Mouse (Mus musculus) left cerebral cortex, adult 8-10 months (tissue): ENCODE measurements around the gene Pp2d1. TPM values are rescaled to one million over a fixed set of nuclear protein-coding genes. Genes with fewer than 3 reads are reported as not detected.
A peak's percentile ranks its signal among the peaks of the same experiment; 100 is the strongest.

Experiments used
- DNase-seq, 2 experiments: peaks; one replicate each; pipeline ENCODE4 v3.0.0; 2022; ENCODE audit warnings: low spot score in 2 of 2
- total RNA-seq, 4 experiments: library from RNA; stranded (reverse); gene quantifications; 2 replicates each; pipeline ENCODE4 v1.2.4; 2022

The Pp2d1 gene
- total RNA-seq, 4 experiments from 2014 or later: 0.15 TPM; not detected in 3

- peak; percentile 39 to 49 for DNase-seq
Observed at GRCm38 (mm10) chr17:53479604-53480041, 59.6 kb downstream of the Pp2d1 start.

- DNase-seq: peak; percentile 96 to 99
Observed at GRCm38 (mm10) chr17:53478858-53479603, 60.2 kb downstream of the Pp2d1 start, which contains the start of gene Rab5a. TSS of gene Rab5a (plus strand) at chr17:53479234.

- no peak for DNase-seq
Observed at GRCm38 (mm10) chr17:53478066-53478857, 61.0 kb downstream of the Pp2d1 start.

GRCm38 (mm10) chr17:53468697-53469096 is 70.6 kb downstream of the Pp2d1 start:
- no peak for DNase-seq

GRCm38 (mm10) chr17:53465569-53465968 is 73.7 kb downstream of the Pp2d1 start:
- no peak for DNase-seq

- DNase-seq: no peak
Observed at GRCm38 (mm10) chr17:53463496-53463840, 75.8 kb downstream of the Pp2d1 start.

GRCm38 (mm10) chr17:53462603-53463495 is 76.4 kb downstream of the Pp2d1 start, which contains the start of gene Efhb:
TSS of gene Efhb (minus strand) at chr17:53463321.
- peak; percentile 32 to 43 for DNase-seq

Other genes starting within 250 kb of the Pp2d1 start
- under 1 TPM; 0.16 to 0.56 (median 0.26) TPM for gene Efhb, start 76.1 kb downstream of the Pp2d1 start, total RNA-seq
- gene Rab5a, start 60.2 kb downstream of the Pp2d1 start, total RNA-seq: 100 to 1,000 TPM; 114 to 132 (median 121) TPM
- 10 to 100 TPM; 16.8 to 35.3 (median 24.3) TPM for gene Kat2b, start 27.4 kb upstream of the Pp2d1 start, total RNA-seq
- under 1 TPM; 0.11 to 0.19 (median 0.15) TPM for gene Sgo1, start 149.9 kb upstream of the Pp2d1 start, total RNA-seq